Mouse (Mus musculus): ENCODE results near the gene Rasal2. TPM values are rescaled to one million over a fixed set of nuclear protein-coding genes. Genes with fewer than 3 reads are reported as not detected.
A peak's percentile ranks its signal among the peaks of the same experiment; 100 is the strongest.

Rasal2 gene
- total and polyA plus RNA-seq, 3 experiments, result 1.5 to 2.6 (median 1.7) TPM

GRCm38 (mm10) chr1:157443723-157444561 lies 31.5 kb upstream of the Rasal2 start:
- H3K9ac ChIP-seq (ENCODE audit: insufficient read depth, low read depth), result no peak overlapping the region
- no peak overlapping the region for H3K4me3 ChIP-seq (replicated peaks in 1 of 3; ENCODE audit: low read depth in 2 of 3, low read length in 2 of 3, poor library complexity in 1 of 3)
- no peak for DNase-seq (ENCODE audit: extremely low read depth)

GRCm38 (mm10) chr1:157443026-157443722 lies 30.8 kb upstream of the Rasal2 start:
- dilution Hi-C loops (cut with MboI; ENCODE audit: extremely low pct_ligation_motif_present, extremely low pct_unique_long_range_greater_than_20kb, low sequenced_read_pairs), result no loop called here

More at GRCm38 (mm10) chr1:157443723-157444561, 31.5 kb upstream of the Rasal2 start:
- H3K36me3 ChIP-seq (replicated peaks in 1 of 2; ENCODE audit: control insufficient read depth in 1 of 2, insufficient read depth in 1 of 2, low read length in 1 of 2), result no peaks in the 10 kb centered on the region
- no peak for TF ChIP-seq MAX (IDR thresholded peaks at IDR 0.05; ENCODE audit: low read length)
- no peak for TF ChIP-seq JUN (IDR thresholded peaks at IDR 0.05; ENCODE audit: insufficient read depth, low read depth, low read length)
- TF ChIP-seq ZC3H11A (IDR thresholded peaks at IDR 0.05; ENCODE audit: low read depth, low read length), result no peak
- no peak for TF ChIP-seq USF2 (conservative IDR thresholded peaks at IDR 0.05; ENCODE audit: low read depth, low read length)
- no peak for TF ChIP-seq MXI1 (IDR thresholded peaks at IDR 0.05; ENCODE audit: low read depth, low read length)
- 0 out of 2 replicates have a peak, but pooled peaks have one; percentile 38 for TF ChIP-seq ZNF384 (IDR thresholded peaks at IDR 0.05; ENCODE audit: low read depth, low read length)
- no peak overlapping the region for H3K27ac ChIP-seq (ENCODE audit: insufficient read depth, low read depth)
- H3K27me3 ChIP-seq (replicated peaks), result no peaks in the 10 kb centered on the region
- H3K4me1 ChIP-seq (ENCODE audit: control insufficient read depth in 1 of 2, insufficient read depth in 2 of 2), result peaks cover 10 to 50% of the 10 kb centered on the region in 2 experiments; a peak in 3 of 4 replicates
- H3K4me2 ChIP-seq (ENCODE audit: insufficient read depth, low read depth, poor library complexity, severe bottlenecking), result no peak overlapping the region
- in situ Hi-C loops (cut with MboI; ENCODE audit: low pct_ligation_motif_present, low pct_unique_long_range_greater_than_20kb, low sequenced_read_pairs), result loop anchor here (10.0 kb wide), 1 partner anchor 359 kb away; no protein-coding TSS in a partner anchor
- no peaks in the 10 kb centered on the region for H3K9me3 ChIP-seq (replicated peaks; ENCODE audit: low read length)
- H3K79me2 ChIP-seq (replicated peaks; ENCODE audit: control insufficient read depth, extremely low read depth, insufficient read depth, poor library complexity, severe bottlenecking), result no peaks in the 10 kb centered on the region
- dilution Hi-C loops (cut with MboI; ENCODE audit: extremely low pct_ligation_motif_present, extremely low pct_unique_long_range_greater_than_20kb, low sequenced_read_pairs), result no loop called here

More at GRCm38 (mm10) chr1:157443026-157443722, 30.8 kb upstream of the Rasal2 start:
- Histone ChIP-seq H3K9me3 (replicated peaks; ENCODE audit: low read length) (no peaks in the 10 kb centered on the region), H3K36me3 (replicated peaks in 1 of 2; ENCODE audit: control insufficient read depth in 1 of 2, insufficient read depth in 1 of 2, low read length in 1 of 2) (no peaks in the 10 kb centered on the region), H3K79me2 (replicated peaks; ENCODE audit: control insufficient read depth, extremely low read depth, insufficient read depth, poor library complexity, severe bottlenecking) (no peaks in the 10 kb centered on the region), H3K27ac (ENCODE audit: insufficient read depth, low read depth) (no peak overlapping the region), H3K4me2 (ENCODE audit: insufficient read depth, low read depth, poor library complexity, severe bottlenecking) (no peak overlapping the region), H3K4me1 (ENCODE audit: control insufficient read depth in 1 of 2, insufficient read depth in 2 of 2) (peaks cover 10 to 45% of the 10 kb centered on the region in 2 experiments; a peak in 3 of 4 replicates), H3K9ac (ENCODE audit: insufficient read depth, low read depth) (no peak overlapping the region), H3K4me3 (replicated peaks in 1 of 3; ENCODE audit: low read depth in 2 of 3, low read length in 2 of 3, poor library complexity in 1 of 3) (no peak overlapping the region), H3K27me3 (replicated peaks) (no peaks in the 10 kb centered on the region)
- no peak for DNase-seq (ENCODE audit: extremely low read depth)
- TF ChIP-seq NELFE (IDR thresholded peaks at IDR 0.05; ENCODE audit: low read depth, low read length) (no peak), UBTF (IDR thresholded peaks at IDR 0.05; ENCODE audit: low read depth, low read length) (no peak), IRF4 (IDR thresholded peaks at IDR 0.05; ENCODE audit: low read depth, low read length) (no peak), CHD1 (IDR thresholded peaks at IDR 0.05; ENCODE audit: low read depth, low read length) (no peak), PAX5 (IDR thresholded peaks at IDR 0.05; ENCODE audit: low read length) (no peak), POLR2A (IDR thresholded peaks at IDR 0.05; ENCODE audit: low read depth, low read length) (no peak), EP300 (IDR thresholded peaks at IDR 0.05; ENCODE audit: low read length) (no peak), USF2 (conservative IDR thresholded peaks at IDR 0.05; ENCODE audit: low read depth, low read length) (no peak), MXI1 (IDR thresholded peaks at IDR 0.05; ENCODE audit: low read depth, low read length) (no peak), MAX (IDR thresholded peaks at IDR 0.05; ENCODE audit: low read length) (no peak), MEF2A (IDR thresholded peaks at IDR 0.05; ENCODE audit: borderline replicate concordance, low read depth, low read length) (no peak), HCFC1 (IDR thresholded peaks at IDR 0.05; ENCODE audit: low read depth, low read length) (no peak), MAZ (IDR thresholded peaks at IDR 0.05; ENCODE audit: low read depth, low read length) (no peak), ZNF384 (IDR thresholded peaks at IDR 0.05; ENCODE audit: low read depth, low read length) (no peak), USF1 (IDR thresholded peaks at IDR 0.05; ENCODE audit: low read depth, low read length) (no peak), ZKSCAN1 (IDR thresholded peaks at IDR 0.05; ENCODE audit: borderline replicate concordance, low read depth, low read length) (no peak), CTCF (conservative IDR thresholded peaks at IDR 0.05 in 1 of 2, IDR thresholded peaks at IDR 0.05 in 1 of 2; ENCODE audit: low read depth in 2 of 2, low read length in 2 of 2) (no peak), JUND (conservative IDR thresholded peaks at IDR 0.05; ENCODE audit: low read depth, low read length) (no peak)
- in situ Hi-C loops (cut with MboI; ENCODE audit: low pct_ligation_motif_present, low pct_unique_long_range_greater_than_20kb, low sequenced_read_pairs), result loop anchor here (10.0 kb wide), 1 partner anchor 358 kb away; no protein-coding TSS in a partner anchor

Measured in CH12.LX (cell line).